Mouse (Mus musculus): ENCODE results near the gene Gm17364. TPM values are rescaled to one million over a fixed set of nuclear protein-coding genes. Genes with fewer than 3 reads are reported as not detected.
"Not testable (repeated sequence)": the region's sequence is repeated elsewhere in the genome, so short reads cannot be mapped to it uniquely, and the experiment has no call there.

Gene Gm17364
- total and polyA plus RNA-seq, 2 experiments from 2014 or later = not detected

DNA sequence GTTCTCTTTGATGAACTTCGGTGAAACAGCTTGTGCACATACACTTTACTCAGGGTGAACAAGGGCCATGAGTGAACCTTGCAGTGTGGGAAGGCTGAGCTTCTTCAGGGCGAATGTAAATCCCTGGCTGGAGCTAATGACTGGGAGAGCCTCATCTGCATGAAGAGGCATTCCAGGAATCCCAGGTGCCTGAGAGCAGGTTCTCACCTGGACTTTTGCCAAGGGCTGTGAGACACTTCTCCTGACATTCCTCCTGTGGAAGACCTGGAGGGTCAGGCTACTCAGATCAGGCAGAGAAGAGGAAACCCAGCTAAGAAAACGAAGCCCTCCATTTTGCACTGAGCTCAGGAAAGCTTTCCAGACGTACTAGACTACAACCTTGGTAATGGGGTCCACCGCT is 6.9 kb upstream of the Gm17364 start:
- Histone ChIP-seq H3K9me3 (ENCODE audit: low read length) (no peaks in the 10 kb centered on the region; the same call in 1 of the 2 replicates), H3K4me1 (ENCODE audit: insufficient read depth, low read length) (no peaks in the 10 kb centered on the region), H3K9ac (replicated peaks; ENCODE audit: low read length) (no peak overlapping the region), H3K27ac (no peak overlapping the region), H3K36me3 (ENCODE audit: insufficient read depth, low read length) (no peaks in the 10 kb centered on the region; the same call in 1 of the 2 replicates), H3K4me3 (ENCODE audit: low read length) (no peak overlapping the region), H3K4me2 (ENCODE audit: low read depth, low read length) (no peak overlapping the region), H3K27me3 (ENCODE audit: insufficient read depth, low read length) (no peaks in the 10 kb centered on the region)
- DNase-seq (ENCODE audit: low spot score) (no peak), ATAC-seq (no peak)
- no peak for TF ChIP-seq CTCF (IDR thresholded peaks at IDR 0.05; ENCODE audit: low read depth)
- 85% methylated on average over 5 of the region's 5 CpGs for WGBS

GRCm38 (mm10) chr13:41267827-41268408 is 5.9 kb downstream of the Gm17364 start:
- Histone ChIP-seq H3K4me2 (ENCODE audit: low read depth, low read length) (0 out of 2 replicates have a peak overlapping the region, but pooled peaks have one; percentile 3), H3K27me3 (ENCODE audit: insufficient read depth, low read length) (no peaks in the 10 kb centered on the region), H3K9ac (replicated peaks; ENCODE audit: low read length) (no peak overlapping the region), H3K36me3 (ENCODE audit: insufficient read depth, low read length) (no peaks in the 10 kb centered on the region), H3K4me3 (ENCODE audit: low read length) (no peak overlapping the region), H3K9me3 (ENCODE audit: low read length) (no peaks in the 10 kb centered on the region), H3K27ac (no peak overlapping the region), H3K4me1 (ENCODE audit: insufficient read depth, low read length) (no peaks in the 10 kb centered on the region)
- TF ChIP-seq CTCF (IDR thresholded peaks at IDR 0.05; ENCODE audit: low read depth) = no peak
- peak; percentile 55 for DNase-seq (ENCODE audit: low spot score)
- WGBS = 10% methylated on average over 7 of the region's 7 CpGs
- peak; percentile 96 for ATAC-seq

- no peaks in the 10 kb centered on the region for H3K36me3 ChIP-seq (ENCODE audit: insufficient read depth, low read length)
- H3K4me3 ChIP-seq (ENCODE audit: low read length) = no peak overlapping the region
- no peaks in the 10 kb centered on the region for H3K9me3 ChIP-seq (ENCODE audit: low read length)
- ATAC-seq (no peak), DNase-seq (ENCODE audit: low spot score) (no peak)
- no peak for TF ChIP-seq CTCF (IDR thresholded peaks at IDR 0.05; ENCODE audit: low read depth)
- no peaks in the 10 kb centered on the region for H3K4me1 ChIP-seq (ENCODE audit: insufficient read depth, low read length)
- no peak overlapping the region for H3K4me2 ChIP-seq (ENCODE audit: low read depth, low read length)
- no peak overlapping the region for H3K27ac ChIP-seq
- no peaks in the 10 kb centered on the region for H3K27me3 ChIP-seq (ENCODE audit: insufficient read depth, low read length)
- H3K9ac ChIP-seq (replicated peaks; ENCODE audit: low read length) = no peak overlapping the region
- WGBS = 84% methylated on average over 5 of the region's 5 CpGs
Measured at GRCm38 (mm10) chr13:41263304-41264006, 10.3 kb downstream of the Gm17364 start.

- not testable (repeated sequence) for H3K9ac ChIP-seq (replicated peaks; ENCODE audit: low read length); H3K27ac ChIP-seq; H3K4me1 ChIP-seq (ENCODE audit: insufficient read depth, low read length); H3K27me3 ChIP-seq (ENCODE audit: insufficient read depth, low read length); H3K4me3 ChIP-seq (ENCODE audit: low read length); H3K9me3 ChIP-seq (ENCODE audit: low read length); H3K36me3 ChIP-seq (ENCODE audit: insufficient read depth, low read length); H3K4me2 ChIP-seq (ENCODE audit: low read depth, low read length); ATAC-seq; DNase-seq (ENCODE audit: low spot score)
- WGBS = 97% methylated on average over 8 of the region's 8 CpGs
Measured at GRCm38 (mm10) chr13:41261617-41262016, 12.2 kb downstream of the Gm17364 start.

- Histone ChIP-seq H3K27me3 (ENCODE audit: insufficient read depth, low read length) (no peaks in the 10 kb centered on the region), H3K9me3 (ENCODE audit: low read length) (no peaks in the 10 kb centered on the region), H3K4me1 (ENCODE audit: insufficient read depth, low read length) (no peaks in the 10 kb centered on the region), H3K36me3 (ENCODE audit: insufficient read depth, low read length) (no peaks in the 10 kb centered on the region), H3K4me2 (ENCODE audit: low read depth, low read length) (no peak overlapping the region), H3K9ac (replicated peaks; ENCODE audit: low read length) (no peak overlapping the region), H3K4me3 (ENCODE audit: low read length) (no peak overlapping the region), H3K27ac (no peak overlapping the region)
- no peak for TF ChIP-seq CTCF (IDR thresholded peaks at IDR 0.05; ENCODE audit: low read depth)
- DNase-seq (ENCODE audit: low spot score) (no peak), ATAC-seq (no peak)
- WGBS = 79% methylated on average over 4 of the region's 4 CpGs
Measured at GRCm38 (mm10) chr13:41257851-41258250, 15.9 kb downstream of the Gm17364 start.

- Histone ChIP-seq H3K4me3 (ENCODE audit: low read length) (no peak overlapping the region), H3K4me2 (ENCODE audit: low read depth, low read length) (no peak overlapping the region), H3K27ac (no peak overlapping the region), H3K36me3 (ENCODE audit: insufficient read depth, low read length) (no peaks in the 10 kb centered on the region), H3K9me3 (ENCODE audit: low read length) (no peaks in the 10 kb centered on the region), H3K27me3 (ENCODE audit: insufficient read depth, low read length) (no peaks in the 10 kb centered on the region), H3K4me1 (ENCODE audit: insufficient read depth, low read length) (peaks cover 4% of the 10 kb centered on the region; the same call in 1 of the 2 replicates), H3K9ac (replicated peaks; ENCODE audit: low read length) (no peak overlapping the region)
- DNase-seq (ENCODE audit: low spot score) (no peak), ATAC-seq (no peak)
- WGBS = 96% methylated on average over 3 of the region's 3 CpGs
- TF ChIP-seq CTCF (IDR thresholded peaks at IDR 0.05; ENCODE audit: low read depth) = no peak
Measured at GRCm38 (mm10) chr13:41256962-41257361, 16.8 kb downstream of the Gm17364 start.

DNA sequence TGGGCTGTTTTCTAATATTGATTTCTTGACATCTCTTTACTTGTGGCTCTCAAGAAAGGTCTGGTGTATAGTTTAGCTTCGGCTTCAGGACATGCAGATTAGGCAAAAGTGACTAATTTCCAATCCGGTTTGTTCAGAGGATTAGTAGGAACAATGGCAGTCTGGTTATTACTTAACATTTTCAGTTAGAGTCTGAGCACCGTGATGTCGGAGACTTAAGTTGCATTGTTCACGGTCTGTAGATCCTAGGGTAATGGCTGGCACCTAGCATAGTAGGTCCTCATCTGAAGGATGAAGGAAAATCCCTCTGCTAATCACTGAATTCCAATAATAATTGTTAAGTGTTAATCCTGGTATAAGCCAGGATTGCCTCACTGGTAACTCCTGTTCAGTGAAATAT is 17.7 kb downstream of the Gm17364 start:
- Histone ChIP-seq H3K4me3 (ENCODE audit: low read length) (no peak overlapping the region), H3K9me3 (ENCODE audit: low read length) (no peaks in the 10 kb centered on the region), H3K27ac (no peak overlapping the region), H3K9ac (replicated peaks; ENCODE audit: low read length) (no peak overlapping the region), H3K4me1 (ENCODE audit: insufficient read depth, low read length) (peaks cover 10% of the 10 kb centered on the region; the same call in 1 of the 2 replicates), H3K27me3 (ENCODE audit: insufficient read depth, low read length) (no peaks in the 10 kb centered on the region), H3K4me2 (ENCODE audit: low read depth, low read length) (no peak overlapping the region), H3K36me3 (ENCODE audit: insufficient read depth, low read length) (no peaks in the 10 kb centered on the region)
- ATAC-seq = no peak
- 79% methylated on average over 5 of the region's 5 CpGs for WGBS
- DNase-seq (ENCODE audit: low spot score) = no peak
- TF ChIP-seq CTCF (IDR thresholded peaks at IDR 0.05; ENCODE audit: low read depth) = no peak

All from hindbrain, postnatal 0 days (tissue).